Mouse (Mus musculus) gastrocnemius, postnatal 10 days (tissue): Measurements from ENCODE around the gene Tex19.1. TPM values are rescaled to one million over a fixed set of nuclear protein-coding genes. Genes with fewer than 3 reads are reported as not detected.
A peak's percentile ranks its signal among the peaks of the same experiment; 100 is the strongest.

Experiments used
- DNase-seq: peaks from one replicate; pipeline ENCODE4 v3.0.0; 2021; ENCODE audit warnings: mixed read lengths
- total RNA-seq, 2 experiments: library from RNA; stranded (reverse); gene quantifications; 2 replicates each; pipeline ENCODE4 v1.2.3; 2021

The Tex19.1 gene
- total RNA-seq, 2 experiments from 2014 or later = 0.14 TPM; not detected in 1

GRCm38 (mm10) chr11:121143325-121144015 is 2.5 kb upstream of the Tex19.1 start:
- DNase-seq = no peak

- DNase-seq = no peak
These were observed 2.2 kb downstream of the Tex19.1 start for GRCm38 (mm10) chr11:121148193-121148592.

- no peak for DNase-seq
These were observed 8.3 kb downstream of the Tex19.1 start for GRCm38 (mm10) chr11:121154203-121154602.

GRCm38 (mm10) chr11:121156411-121156891 is 10.5 kb downstream of the Tex19.1 start:
- peak; percentile 83 for DNase-seq

- DNase-seq = no peak
These were observed 14.0 kb downstream of the Tex19.1 start, which contains the start of gene Uts2r for GRCm38 (mm10) chr11:121159971-121160370. TSS of gene Uts2r (plus strand) at chr11:121160271.

- DNase-seq = peak; percentile 39
These were observed 14.8 kb downstream of the Tex19.1 start for GRCm38 (mm10) chr11:121160636-121161346.

GRCm38 (mm10) chr11:121163751-121164150 is 17.8 kb downstream of the Tex19.1 start:
- DNase-seq = no peak

GRCm38 (mm10) chr11:121173203-121173602 is 27.3 kb downstream of the Tex19.1 start:
- DNase-seq = no peak

GRCm38 (mm10) chr11:121174234-121174633 is 28.3 kb downstream of the Tex19.1 start:
- no peak for DNase-seq

- peak; percentile 61 for DNase-seq
These were observed 30.6 kb downstream of the Tex19.1 start for GRCm38 (mm10) chr11:121176285-121177270.

- DNase-seq = no peak
These were observed 43.7 kb downstream of the Tex19.1 start for GRCm38 (mm10) chr11:121189681-121190080.

GRCm38 (mm10) chr11:121192742-121193141 is 46.8 kb downstream of the Tex19.1 start:
- DNase-seq = no peak

- no peak for DNase-seq
These were observed 47.5 kb downstream of the Tex19.1 start for GRCm38 (mm10) chr11:121193415-121193814.

Other genes with a start within 250 kb of the Tex19.1 start
- gene Ccdc57, start 213.3 kb upstream of the Tex19.1 start, total RNA-seq = 1 to 10 TPM; 2.5 to 4.8 TPM
- gene Slc16a3, start 197.7 kb upstream of the Tex19.1 start, total RNA-seq = 100 to 1,000 TPM; 193 to 232 TPM
- gene Csnk1d, start 154.8 kb upstream of the Tex19.1 start, total RNA-seq = 10 to 100 TPM; 67.8 to 77.3 TPM
- not detected for gene Cd7, start 106.7 kb upstream of the Tex19.1 start, total RNA-seq
- gene Sectm1b, start 82.6 kb upstream of the Tex19.1 start, total RNA-seq = not detected
- gene Sectm1a, start 64.9 kb upstream of the Tex19.1 start, total RNA-seq = under 1 TPM in 1 of 2 experiments, not detected in 1; 0.14 TPM
- gene Tex19.2, start 27.5 kb upstream of the Tex19.1 start, total RNA-seq = not detected
- 1 to 10 TPM; 2.2 to 3.2 TPM for gene Uts2r, start 14.1 kb downstream of the Tex19.1 start, total RNA-seq
- 10 to 100 TPM in 1 of 2 experiments, 1 to 10 TPM in 1; 8.6 to 10.3 TPM for gene Hexdc, start 58.3 kb downstream of the Tex19.1 start, total RNA-seq
- gene Ogfod3, start 58.6 kb downstream of the Tex19.1 start, total RNA-seq = 10 to 100 TPM; 13.2 to 13.5 TPM
- 1 to 10 TPM; 6.3 to 7.2 TPM for gene Cybc1, start 83.2 kb downstream of the Tex19.1 start, total RNA-seq
- gene Narf, start 91.1 kb downstream of the Tex19.1 start, total RNA-seq = 10 to 100 TPM; 36.5 to 41.6 TPM
- gene Foxk2, start 113.8 kb downstream of the Tex19.1 start, total RNA-seq = 10 to 100 TPM; 23.4 to 29.1 TPM
- gene Wdr45b, start 208.3 kb downstream of the Tex19.1 start, total RNA-seq = 10 to 100 TPM; 40.7 to 45.4 TPM
- 10 to 100 TPM; 23.8 to 27.4 TPM for gene Rab40b, start 242.1 kb downstream of the Tex19.1 start, total RNA-seq